Comparison of ENCODE assay signal across 9 mouse cellular contexts in the genomic region with DNA sequence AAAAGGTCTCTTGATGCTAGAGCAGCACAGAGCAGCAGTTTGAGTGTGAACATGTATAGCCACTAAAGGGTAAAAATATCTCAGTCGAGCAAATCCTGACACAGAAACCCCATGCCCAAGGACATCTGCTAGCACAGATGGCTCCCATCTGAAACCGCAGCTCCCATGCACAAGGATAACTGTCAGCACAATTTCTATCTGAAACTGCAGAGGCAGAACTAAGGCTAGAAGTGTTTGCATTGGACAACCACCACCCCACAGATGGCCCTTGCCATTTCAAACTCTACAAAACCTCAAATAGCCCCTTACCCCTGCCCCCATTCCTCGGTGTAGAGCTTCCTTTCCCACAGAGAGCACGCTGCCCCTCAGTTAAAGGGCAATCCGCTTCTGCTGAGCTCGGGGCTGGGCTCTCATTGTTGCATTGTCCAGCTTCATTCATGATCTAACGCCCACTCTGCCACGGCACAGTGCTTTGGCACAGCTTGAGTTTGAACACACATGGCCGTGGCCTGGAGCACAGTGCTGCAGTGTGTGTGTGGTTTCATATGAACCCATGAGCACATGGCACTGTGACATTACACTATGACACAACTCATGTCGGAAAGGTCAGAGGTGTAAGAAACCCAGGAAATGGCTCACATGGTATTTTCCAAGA. TPM values are rescaled to one million over a fixed set of nuclear protein-coding genes. Genes with fewer than 3 reads are reported as not detected.
DNase-seq lines count a peak whose midpoint lies in the region; ATAC-seq and TF ChIP-seq lines count a peak whose summit lies in the region.
"Had no signal": no experiment of that assay in that cellular context is flagged by ENCODE, and none has a peak within 500 bp of the region (broad histone marks: within the 10 kb centered on the region; RNA-seq: fewer than 3 reads in every experiment).

No protein-coding gene starts in this region.

- no peak overlapping the region for H3K9ac ChIP-seq in liver, postnatal 0 days (replicated peaks)
- H3K9ac ChIP-seq: heart, embryonic 13.5 days had no signal

- 63% methylated on average over 10 of the region's 10 CpGs for whole genome bisulfite sequencing in liver, postnatal 0 days (ENCODE audit: insufficient replicate concordance)

- TF ChIP-seq EP300 in liver, postnatal 0 days (IDR thresholded peaks at IDR 0.05; ENCODE audit: low read depth), result no peak

- peak overlapping the region; percentile 88 for H3K27ac ChIP-seq in layer of hippocampus, adult 2 months
- H3K27ac ChIP-seq in liver, postnatal 0 days (ENCODE audit: low read depth), result no peak overlapping the region
- H3K27ac ChIP-seq: heart, embryonic 13.5 days had no signal

- no peaks in the 10 kb centered on the region for H3K4me1 ChIP-seq in liver, postnatal 0 days (ENCODE audit: insufficient read depth)
- H3K4me1 ChIP-seq: heart, embryonic 13.5 days had no signal

- H3K4me2 ChIP-seq in liver, postnatal 0 days (ENCODE audit: low read depth, low read length), result no peak overlapping the region
- H3K4me2 ChIP-seq: heart, embryonic 13.5 days had no signal

- H3K36me3 ChIP-seq in liver, postnatal 0 days (replicated peaks; ENCODE audit: insufficient read depth, low read length), result no peaks in the 10 kb centered on the region
- H3K36me3 ChIP-seq: heart, embryonic 13.5 days had no signal

- no peaks in the 10 kb centered on the region for H3K9me3 ChIP-seq in liver, postnatal 0 days (ENCODE audit: low read length)
- H3K9me3 ChIP-seq: heart, embryonic 13.5 days had no signal

- no peak for TF ChIP-seq CTCF in layer of hippocampus, adult 2 months (conservative IDR thresholded peaks at IDR 0.05)
- no peak for TF ChIP-seq CTCF in liver, postnatal 0 days (IDR thresholded peaks at IDR 0.05; ENCODE audit: low read depth)

- H3K4me3 ChIP-seq in layer of hippocampus, adult 2 months, result no peak overlapping the region
- no peak overlapping the region for H3K4me3 ChIP-seq in liver, postnatal 0 days (ENCODE audit: low read depth, low read length)
- H3K4me3 ChIP-seq: heart, embryonic 13.5 days had no signal

- ATAC-seq in liver, postnatal 0 days, result no peak

- DNase-seq in embryo, embryonic 11 days, result peak; percentile 14
- no peak for DNase-seq in embryo, embryonic 9.5 days (ENCODE audit: extremely low spot score)
- DNase-seq in cerebellum, postnatal 36 days, result peak; percentile 57 to 60
- peak; percentile 83 to 85 for DNase-seq in layer of hippocampus, adult 2 months (ENCODE audit: low spot score in 2 of 2)
- peak; percentile 62 for DNase-seq in right cerebral cortex, adult 18-20 months
- DNase-seq in liver, postnatal 0 days, result no peak
- DNase-seq in lung, adult 18-20 months, result no peak
- no peak for DNase-seq in natural killer cell, adult 2 months (ENCODE audit: low spot score in 2 of 2)

- H3K27me3 ChIP-seq in liver, postnatal 0 days (ENCODE audit: insufficient read depth, low read length), result no peaks in the 10 kb centered on the region
- H3K27me3 ChIP-seq: heart, embryonic 13.5 days had no signal

RNA-seq across cellular contexts. Expression of gene Siglech, which starts 23.3 kb away (rescaled TPM):
- total RNA-seq in layer of hippocampus, adult 2 months (2021), result 10 to 100 TPM; 12.1 to 12.8 TPM
- polyA plus RNA-seq in liver, postnatal 0 days (2015; fragmentation: Nextera tagmentation; extraction: Ambion mirVana), result 0.50 and 0.54 TPM in 2 replicates

RNA-seq across cellular contexts. Expression of gene Tubgcp5, which starts 49.3 kb away (rescaled TPM):
- total RNA-seq in layer of hippocampus, adult 2 months (2021), result 10 to 100 TPM; 29.5 to 32.9 TPM
- 4.4 and 5.5 TPM in 2 replicates for polyA plus RNA-seq in liver, postnatal 0 days (2015; fragmentation: Nextera tagmentation; extraction: Ambion mirVana)

Comparison
In these comparisons a context has a peak if more than half of its experiments do, and no peak if none do; other contexts are left out.
1. DNase-seq: peak in embryo, embryonic 11 days (single experiment), cerebellum, postnatal 36 days (2 of 2), layer of hippocampus, adult 2 months (2 of 2) and right cerebral cortex, adult 18-20 months (single experiment); none in embryo, embryonic 9.5 days (single experiment), liver, postnatal 0 days (single experiment), lung, adult 18-20 months (0 of 2) and natural killer cell, adult 2 months (0 of 2).